Mouse (Mus musculus) telencephalon, adult 2 months (tissue): ENCODE data around the gene Esr1.

Experiments
- DNase-seq: peaks from one replicate; pipeline ENCODE4 v3.0.0-alpha.2; 2011; ENCODE audit warnings: low read depth, low spot score

The Esr1 gene

GRCm38 (mm10) chr10:4838099-4838498, 226.7 kb downstream of the Esr1 start:
- no peak for DNase-seq

- no peak for DNase-seq
Observed at GRCm38 (mm10) chr10:4841039-4841438, 229.6 kb downstream of the Esr1 start.

- DNase-seq: no peak
Observed at GRCm38 (mm10) chr10:4847523-4847922, 236.1 kb downstream of the Esr1 start.

GRCm38 (mm10) chr10:4849881-4850280, 238.5 kb downstream of the Esr1 start:
- peak; percentile 39 for DNase-seq

- DNase-seq: no peak
Observed at GRCm38 (mm10) chr10:4875076-4875737, 263.8 kb downstream of the Esr1 start.

GRCm38 (mm10) chr10:4881391-4881790, 270.0 kb downstream of the Esr1 start:
- no peak for DNase-seq

- DNase-seq: peak; percentile 3
Observed at GRCm38 (mm10) chr10:4885506-4885905, 274.1 kb downstream of the Esr1 start.

- peak; percentile 2 for DNase-seq
Observed at GRCm38 (mm10) chr10:4885961-4886360, 274.6 kb downstream of the Esr1 start.

GRCm38 (mm10) chr10:4893475-4893874, 282.1 kb downstream of the Esr1 start:
- no peak for DNase-seq

GRCm38 (mm10) chr10:4897789-4898188, 286.4 kb downstream of the Esr1 start:
- DNase-seq: no peak

GRCm38 (mm10) chr10:4900324-4900723, 288.9 kb downstream of the Esr1 start:
- no peak for DNase-seq

GRCm38 (mm10) chr10:4909271-4909670, 297.9 kb downstream of the Esr1 start:
- no peak for DNase-seq

GRCm38 (mm10) chr10:4910451-4910850, 299.1 kb downstream of the Esr1 start:
- DNase-seq: no peak

GRCm38 (mm10) chr10:4919046-4919445, 307.7 kb downstream of the Esr1 start:
- DNase-seq: no peak

GRCm38 (mm10) chr10:4923616-4924015, 312.2 kb downstream of the Esr1 start:
- DNase-seq: no peak

GRCm38 (mm10) chr10:4924391-4924790, 313.0 kb downstream of the Esr1 start:
- DNase-seq: peak; percentile 67

GRCm38 (mm10) chr10:4943148-4943547, 331.8 kb downstream of the Esr1 start:
- no peak for DNase-seq

- no peak for DNase-seq
Observed at GRCm38 (mm10) chr10:4944725-4945124, 333.3 kb downstream of the Esr1 start.

- peak; percentile 36 for DNase-seq
Observed at GRCm38 (mm10) chr10:4965768-4966167, 354.4 kb downstream of the Esr1 start.

GRCm38 (mm10) chr10:4971156-4971555, 359.8 kb downstream of the Esr1 start:
- no peak for DNase-seq

GRCm38 (mm10) chr10:4971586-4971985, 360.2 kb downstream of the Esr1 start:
- DNase-seq: no peak

GRCm38 (mm10) chr10:4972026-4972425, 360.6 kb downstream of the Esr1 start:
- DNase-seq: no peak

- no peak for DNase-seq
Observed at GRCm38 (mm10) chr10:4974246-4974645, 362.9 kb downstream of the Esr1 start.

GRCm38 (mm10) chr10:4976557-4976956, 365.2 kb downstream of the Esr1 start:
- DNase-seq: peak; percentile 18
